Mouse (Mus musculus) gastrocnemius, postnatal 14 days (tissue): ENCODE measurements around the gene Specc1. TPM values are rescaled to one million over a fixed set of nuclear protein-coding genes. Genes with fewer than 3 reads are reported as not detected.
"Not testable (repeated sequence)": the region's sequence is repeated elsewhere in the genome, so short reads cannot be mapped to it uniquely, and the experiment has no call there.

Experiments used
- DNase-seq: peaks from one replicate; pipeline ENCODE4 v3.0.0; 2021; ENCODE audit warnings: mixed read lengths
- intact Hi-C: fragments of 180-260 bp; cut with DNase I; formaldehyde crosslinking; loops from one replicate; pipeline ENCODE4 v1.15.1; 2025; ENCODE audit warnings: low total_unique reads
- long read RNA-seq, 2 experiments: library from polyadenylated mRNA; stranded (forward); transcript quantifications; one replicate each; pipeline ENCODE4 v2.0.0; 2021
- total RNA-seq, 2 experiments: library from RNA; stranded (reverse); gene quantifications; 2 replicates each; pipeline ENCODE4 v1.2.3; 2021

The Specc1 gene
- total RNA-seq = 1 to 10 TPM; 5.0 to 5.4 TPM
- long read RNA-seq, experiment 1, partial matches to known transcripts = 0 of 2 reads
- long read RNA-seq, experiment 1, other reads (novel, unspliced or antisense) = 2 of 2 reads
- long read RNA-seq, experiment 2, partial matches to known transcripts = 0 of 2 reads
- long read RNA-seq, experiment 2, other reads (novel, unspliced or antisense) = 1 of 2 reads

GRCm38 (mm10) chr11:61956572-61957295 is at the start of gene Specc1:
TSS of gene Specc1 (plus strand) at chr11:61956763.
- intact Hi-C loops = no loop called here
- DNase-seq = peak; percentile 87

GRCm38 (mm10) chr11:61908315-61908714 is 48.2 kb upstream of the Specc1 start:
- intact Hi-C loops = no loop called here
- DNase-seq = no peak

- DNase-seq = no peak
- intact Hi-C loops = no loop called here
These were observed 36.9 kb upstream of the Specc1 start for GRCm38 (mm10) chr11:61919702-61920101.

- DNase-seq = no peak
- intact Hi-C loops = no loop called here
These were observed 33.3 kb upstream of the Specc1 start for GRCm38 (mm10) chr11:61923309-61923708.

GRCm38 (mm10) chr11:61929323-61930097 is 27.1 kb upstream of the Specc1 start:
- intact Hi-C loops = no loop called here
- DNase-seq = no peak

- DNase-seq = peak; percentile 97
These were observed 26.5 kb upstream of the Specc1 start, which contains the start of gene Akap10 for GRCm38 (mm10) chr11:61930098-61930517. TSS of gene Akap10 (minus strand) at chr11:61930252.

GRCm38 (mm10) chr11:61930640-61931586 is 25.6 kb upstream of the Specc1 start:
- intact Hi-C loops = no loop called here
- no peak for DNase-seq

More at GRCm38 (mm10) chr11:61930098-61930517, 26.5 kb upstream of the Specc1 start, which contains the start of gene Akap10:
- intact Hi-C loops = no loop called here

GRCm38 (mm10) chr11:61937761-61938160 is 18.8 kb upstream of the Specc1 start:
- DNase-seq = no peak
- intact Hi-C loops = no loop called here

- no peak for DNase-seq
- intact Hi-C loops = no loop called here
These were observed 13.7 kb upstream of the Specc1 start for GRCm38 (mm10) chr11:61942903-61943302.

- no peak for DNase-seq
- intact Hi-C loops = no loop called here
These were observed 12.1 kb upstream of the Specc1 start for GRCm38 (mm10) chr11:61944417-61944816.

GRCm38 (mm10) chr11:61946608-61947007 is 10.0 kb upstream of the Specc1 start:
- no peak for DNase-seq
- intact Hi-C loops = no loop called here

- intact Hi-C loops = no loop called here
- no peak for DNase-seq
These were observed 7.2 kb upstream of the Specc1 start for GRCm38 (mm10) chr11:61949315-61949714.

GRCm38 (mm10) chr11:61950632-61951031 is 5.9 kb upstream of the Specc1 start:
- intact Hi-C loops = loop anchor here (5.0 kb wide), 1 partner anchor 87 kb away; no protein-coding TSS in a partner anchor
- peak; percentile 74 for DNase-seq

GRCm38 (mm10) chr11:61955136-61955535 is 1.4 kb upstream of the Specc1 start:
- intact Hi-C loops = no loop called here
- DNase-seq = no peak

GRCm38 (mm10) chr11:61955951-61956350 is 612 bp upstream of the Specc1 start:
- DNase-seq = no peak
- intact Hi-C loops = no loop called here

GRCm38 (mm10) chr11:61957296-61957813 is 792 bp downstream of the Specc1 start:
- intact Hi-C loops = no loop called here
- no peak for DNase-seq

GRCm38 (mm10) chr11:61958706-61959105 is 2.1 kb downstream of the Specc1 start:
- intact Hi-C loops, DNase-seq: not testable (repeated sequence)

GRCm38 (mm10) chr11:61960096-61960495 is 3.5 kb downstream of the Specc1 start:
- intact Hi-C loops = no loop called here
- no peak for DNase-seq

- intact Hi-C loops = no loop called here
- no peak for DNase-seq
These were observed 6.1 kb downstream of the Specc1 start for GRCm38 (mm10) chr11:61962684-61963083.
